Mouse (Mus musculus): ENCODE results near the gene Atad5. TPM values are rescaled to one million over a fixed set of nuclear protein-coding genes. Genes with fewer than 3 reads are reported as not detected.

The Atad5 gene
- polyA plus RNA-seq, 1 experiment: 0.60 TPM

DNA sequence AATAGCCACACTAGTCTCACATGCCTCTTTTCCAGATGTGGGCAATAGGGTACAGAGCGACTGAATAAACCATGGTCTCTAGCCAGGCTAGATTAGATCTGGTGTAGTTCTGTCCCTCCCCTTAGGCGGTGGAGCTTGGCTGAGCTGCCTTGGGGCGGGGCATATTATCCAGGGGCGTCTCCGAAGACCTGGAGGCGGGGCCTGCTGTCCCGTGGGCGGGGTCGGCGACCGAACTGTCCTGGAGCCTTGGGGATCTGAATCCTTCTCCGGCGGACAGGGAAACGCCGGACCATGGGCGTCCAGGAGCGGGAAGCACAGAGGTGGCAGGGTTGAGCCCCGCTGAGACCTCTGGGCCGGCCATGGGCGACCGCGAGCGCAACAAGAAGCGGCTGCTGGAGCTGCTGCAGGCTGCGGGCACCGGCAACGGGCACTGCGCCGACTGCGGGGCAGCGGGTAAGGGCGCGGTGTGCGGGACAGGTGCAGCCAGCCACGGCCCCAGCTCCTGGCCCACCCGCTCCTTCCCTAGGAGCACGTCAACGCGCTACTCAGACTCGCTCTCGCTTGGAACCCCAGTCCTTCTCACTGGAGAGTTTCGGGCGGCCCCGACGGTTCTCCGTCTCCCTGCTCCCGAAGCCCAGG, 64.8 kb downstream of the Atad5 start, which contains the start of gene Adap2:
Gene Adap2, plus strand, starts transcription at position 249 of the 639 bp plus-strand sequence.
- peak; percentile 54 to 85 for DNase-seq (ENCODE audit: low read depth in 1 of 2, low spot score in 2 of 2)
- WGBS: 2% methylated on average over 45 of the region's 47 CpGs
- Histone ChIP-seq H3K36me3 (ENCODE audit: control insufficient read depth, insufficient read depth, low read length) (no peaks in the 10 kb centered on the region), H3K4me3 (ENCODE audit: extremely low read depth, insufficient read depth, insufficient read length) (peak within 1 kb of the TSS; percentile 66), H3K27ac (ENCODE audit: insufficient read depth, low read length) (peak within 1 kb of the TSS; percentile 63), H3K27me3 (ENCODE audit: control insufficient read depth, insufficient read depth, low read length) (peaks cover 5% of the 10 kb centered on the region; the same call in 1 of the 2 replicates), H3K4me1 (ENCODE audit: control insufficient read depth, insufficient read depth, insufficient read length) (peaks cover 3% of the 10 kb centered on the region; the same call in 1 of the 2 replicates)
- TF ChIP-seq CTCF (IDR thresholded peaks at IDR 0.05; ENCODE audit: extremely low read depth, insufficient read depth, insufficient read length, insufficient replicate concordance): no peak
- no peak; the same call in 1 of the 2 replicates for TF ChIP-seq POLR2A (IDR thresholded peaks at IDR 0.05; ENCODE audit: low read depth, low read length)

DNA sequence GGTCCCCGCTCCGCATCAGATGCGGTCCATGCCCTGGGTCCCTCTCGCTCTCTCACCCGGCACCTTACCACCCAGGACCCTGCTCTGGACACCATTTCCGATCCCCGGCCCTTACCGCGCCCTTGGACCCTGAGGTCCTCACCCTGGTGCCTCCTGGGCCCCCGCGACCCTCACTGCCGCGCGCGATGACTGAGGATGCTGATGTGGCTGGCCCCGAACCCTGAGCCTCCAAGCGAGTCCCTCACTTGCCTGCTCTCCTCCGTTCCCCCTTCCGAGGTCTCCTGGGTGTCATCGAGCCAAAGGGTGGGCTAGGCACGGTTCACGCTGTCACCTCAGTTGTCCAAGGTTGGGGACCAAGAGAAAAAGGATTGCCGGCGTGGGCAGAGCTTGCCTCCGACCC, 65.3 kb downstream of the Atad5 start:
- peak overlapping the region; percentile 63 for H3K27ac ChIP-seq (ENCODE audit: insufficient read depth, low read length)
- no peak for TF ChIP-seq POLR2A (IDR thresholded peaks at IDR 0.05; ENCODE audit: low read depth, low read length)
- TF ChIP-seq CTCF (IDR thresholded peaks at IDR 0.05; ENCODE audit: extremely low read depth, insufficient read depth, insufficient read length, insufficient replicate concordance): no peak
- 47% methylated on average over 25 of the region's 25 CpGs for WGBS
- H3K27me3 ChIP-seq (ENCODE audit: control insufficient read depth, insufficient read depth, low read length): peaks cover 5% of the 10 kb centered on the region; the same call in 1 of the 2 replicates
- no peak for DNase-seq (ENCODE audit: low read depth in 1 of 2, low spot score in 2 of 2)
- peak overlapping the region; percentile 66 for H3K4me3 ChIP-seq (ENCODE audit: extremely low read depth, insufficient read depth, insufficient read length)
- H3K4me1 ChIP-seq (ENCODE audit: control insufficient read depth, insufficient read depth, insufficient read length): peaks cover 3% of the 10 kb centered on the region; the same call in 1 of the 2 replicates
- no peaks in the 10 kb centered on the region for H3K36me3 ChIP-seq (ENCODE audit: control insufficient read depth, insufficient read depth, low read length)

DNA sequence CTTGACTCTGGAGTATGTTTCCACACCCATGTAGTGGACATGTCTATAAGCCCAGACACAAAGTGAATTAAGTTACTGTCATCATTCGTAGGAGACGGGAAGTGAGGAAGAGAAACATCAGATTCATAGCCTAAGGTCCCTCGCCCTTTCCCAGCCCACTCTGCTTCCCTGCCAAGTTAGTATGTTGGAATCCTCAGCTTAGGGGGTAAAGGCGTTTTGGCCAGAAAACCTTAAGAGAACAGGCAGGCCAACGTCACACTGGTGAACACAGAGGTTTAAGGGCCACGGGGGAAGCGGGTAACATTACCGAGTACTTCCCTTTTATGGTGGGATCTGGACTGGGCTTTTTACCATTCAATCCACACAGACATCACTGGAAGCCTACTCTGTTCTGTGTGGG, 66.3 kb downstream of the Atad5 start:
- Histone ChIP-seq H3K27ac (ENCODE audit: insufficient read depth, low read length) (peak overlapping the region; percentile 40), H3K27me3 (ENCODE audit: control insufficient read depth, insufficient read depth, low read length) (peaks cover 5% of the 10 kb centered on the region; the same call in 1 of the 2 replicates), H3K4me1 (ENCODE audit: control insufficient read depth, insufficient read depth, insufficient read length) (peaks cover 3% of the 10 kb centered on the region; the same call in 1 of the 2 replicates), H3K4me3 (ENCODE audit: extremely low read depth, insufficient read depth, insufficient read length) (peak overlapping the region; percentile 66; the same call in 1 of the 2 replicates), H3K36me3 (ENCODE audit: control insufficient read depth, insufficient read depth, low read length) (no peaks in the 10 kb centered on the region)
- no peak for DNase-seq (ENCODE audit: low read depth in 1 of 2, low spot score in 2 of 2)
- WGBS: 53% methylated on average over 8 of the region's 8 CpGs
- TF ChIP-seq POLR2A (IDR thresholded peaks at IDR 0.05; ENCODE audit: low read depth, low read length) (no peak), CTCF (IDR thresholded peaks at IDR 0.05; ENCODE audit: extremely low read depth, insufficient read depth, insufficient read length, insufficient replicate concordance) (no peak)

DNA sequence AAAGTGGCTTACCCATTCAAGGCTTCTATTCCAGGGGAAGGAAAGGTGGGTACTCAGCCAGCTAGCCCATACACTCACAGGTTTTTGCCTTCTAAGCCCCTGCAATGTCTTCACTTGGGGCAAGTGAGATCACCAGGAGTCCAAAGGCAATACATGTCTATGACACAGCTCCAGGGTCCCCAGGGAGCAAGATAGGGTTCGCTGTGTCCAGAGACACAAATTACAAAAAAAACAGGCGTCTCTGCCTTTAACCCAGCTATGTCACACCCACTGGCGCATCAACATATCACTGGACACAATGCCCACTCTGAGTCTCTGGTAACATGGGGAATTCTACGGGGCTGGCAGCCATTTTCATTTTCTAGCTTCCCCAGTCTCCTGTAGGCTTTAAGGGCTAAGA, 66.8 kb downstream of the Atad5 start:
- TF ChIP-seq POLR2A (IDR thresholded peaks at IDR 0.05; ENCODE audit: low read depth, low read length) (no peak), CTCF (IDR thresholded peaks at IDR 0.05; ENCODE audit: extremely low read depth, insufficient read depth, insufficient read length, insufficient replicate concordance) (no peak)
- WGBS: 88% methylated on average over 4 of the region's 4 CpGs
- Histone ChIP-seq H3K36me3 (ENCODE audit: control insufficient read depth, insufficient read depth, low read length) (no peaks in the 10 kb centered on the region), H3K4me3 (ENCODE audit: extremely low read depth, insufficient read depth, insufficient read length) (0 out of 2 replicates have a peak overlapping the region, but pooled peaks have one; percentile 9), H3K4me1 (ENCODE audit: control insufficient read depth, insufficient read depth, insufficient read length) (peaks cover 3% of the 10 kb centered on the region; the same call in 1 of the 2 replicates), H3K27me3 (ENCODE audit: control insufficient read depth, insufficient read depth, low read length) (peaks cover 5% of the 10 kb centered on the region; the same call in 1 of the 2 replicates), H3K27ac (ENCODE audit: insufficient read depth, low read length) (peak overlapping the region; percentile 40; the same call in 1 of the 2 replicates)
- no peak for DNase-seq (ENCODE audit: low read depth in 1 of 2, low spot score in 2 of 2)

DNA sequence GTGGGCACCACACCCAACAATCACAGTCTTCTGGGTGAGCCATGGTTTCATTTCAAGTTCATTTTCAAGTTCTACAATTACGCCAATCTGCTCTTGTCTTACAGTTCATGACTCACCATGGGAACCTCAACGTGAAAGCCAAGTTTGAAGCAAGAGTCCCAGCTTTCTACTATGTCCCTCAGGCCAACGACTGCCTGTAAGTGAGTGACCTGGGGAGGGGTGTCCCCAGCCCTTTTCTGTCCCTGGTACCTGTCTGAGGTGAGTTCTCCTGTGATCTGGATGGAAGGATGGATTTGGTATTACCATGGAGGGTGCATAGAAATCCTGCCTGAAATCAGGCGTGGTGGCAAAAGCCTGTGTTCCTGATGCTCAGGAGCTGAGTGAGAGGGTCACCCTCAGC, 67.6 kb downstream of the Atad5 start:
- Histone ChIP-seq H3K27me3 (ENCODE audit: control insufficient read depth, insufficient read depth, low read length) (peaks cover 5% of the 10 kb centered on the region; the same call in 1 of the 2 replicates), H3K36me3 (ENCODE audit: control insufficient read depth, insufficient read depth, low read length) (no peaks in the 10 kb centered on the region), H3K4me3 (ENCODE audit: extremely low read depth, insufficient read depth, insufficient read length) (no peak overlapping the region), H3K27ac (ENCODE audit: insufficient read depth, low read length) (no peak overlapping the region), H3K4me1 (ENCODE audit: control insufficient read depth, insufficient read depth, insufficient read length) (peaks cover 3% of the 10 kb centered on the region; the same call in 1 of the 2 replicates)
- DNase-seq (ENCODE audit: low read depth in 1 of 2, low spot score in 2 of 2): no peak
- no peak for TF ChIP-seq POLR2A (IDR thresholded peaks at IDR 0.05; ENCODE audit: low read depth, low read length)
- TF ChIP-seq CTCF (IDR thresholded peaks at IDR 0.05; ENCODE audit: extremely low read depth, insufficient read depth, insufficient read length, insufficient replicate concordance): no peak
- 79% methylated on average over 4 of the region's 4 CpGs for WGBS

DNA sequence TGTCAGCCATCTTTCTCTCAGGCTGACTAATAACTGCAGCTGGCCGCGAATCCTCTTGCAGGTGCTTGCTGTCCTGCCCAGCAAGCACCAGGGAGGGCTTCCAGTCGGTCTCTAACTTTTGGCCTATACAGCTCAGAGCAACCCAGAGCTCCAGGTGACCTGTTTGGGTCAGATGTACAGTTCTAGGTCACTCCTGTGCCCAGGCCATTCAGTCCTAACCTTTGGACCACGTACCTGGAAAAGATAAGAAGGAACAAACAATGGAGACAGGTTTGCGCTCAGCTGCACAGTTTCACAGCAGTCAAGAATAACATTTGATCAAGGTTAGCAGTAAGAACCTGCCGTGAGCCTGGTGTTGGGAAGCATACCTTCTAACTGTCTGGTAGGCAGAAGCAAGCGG, 69.8 kb downstream of the Atad5 start:
- DNase-seq (ENCODE audit: low read depth in 1 of 2, low spot score in 2 of 2): no peak
- WGBS: 84% methylated on average over 7 of the region's 7 CpGs
- Histone ChIP-seq H3K4me3 (ENCODE audit: extremely low read depth, insufficient read depth, insufficient read length) (no peak overlapping the region), H3K27me3 (ENCODE audit: control insufficient read depth, insufficient read depth, low read length) (peaks cover 4% of the 10 kb centered on the region; the same call in 1 of the 2 replicates), H3K36me3 (ENCODE audit: control insufficient read depth, insufficient read depth, low read length) (no peaks in the 10 kb centered on the region), H3K4me1 (ENCODE audit: control insufficient read depth, insufficient read depth, insufficient read length) (peaks cover 3% of the 10 kb centered on the region; the same call in 1 of the 2 replicates), H3K27ac (ENCODE audit: insufficient read depth, low read length) (no peak overlapping the region)
- TF ChIP-seq CTCF (IDR thresholded peaks at IDR 0.05; ENCODE audit: extremely low read depth, insufficient read depth, insufficient read length, insufficient replicate concordance) (no peak), POLR2A (IDR thresholded peaks at IDR 0.05; ENCODE audit: low read depth, low read length) (no peak)

DNA sequence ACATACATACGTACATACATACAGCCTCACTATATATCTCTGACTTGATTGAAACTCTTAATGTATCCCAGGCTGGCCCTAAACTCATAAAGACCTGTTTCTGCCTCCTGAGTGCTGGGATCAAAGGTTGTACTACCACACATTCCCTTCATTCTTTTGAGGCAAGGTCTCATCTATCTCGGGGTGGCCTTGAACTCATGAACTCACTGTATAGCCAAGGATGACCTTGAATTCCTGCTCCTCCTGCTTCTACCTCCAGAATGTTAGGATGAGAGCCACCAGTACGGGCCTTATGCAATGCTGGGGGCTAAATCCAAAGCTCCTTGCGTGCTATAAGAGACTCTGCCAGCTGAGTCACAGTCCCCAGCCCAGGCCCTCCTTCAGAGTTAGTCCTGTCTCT, 71.8 kb downstream of the Atad5 start:
- Histone ChIP-seq H3K4me3 (ENCODE audit: extremely low read depth, insufficient read depth, insufficient read length) (no peak overlapping the region), H3K4me1 (ENCODE audit: control insufficient read depth, insufficient read depth, insufficient read length) (no peaks in the 10 kb centered on the region), H3K36me3 (ENCODE audit: control insufficient read depth, insufficient read depth, low read length) (no peaks in the 10 kb centered on the region), H3K27ac (ENCODE audit: insufficient read depth, low read length) (no peak overlapping the region), H3K27me3 (ENCODE audit: control insufficient read depth, insufficient read depth, low read length) (no peaks in the 10 kb centered on the region)
- no peak for DNase-seq (ENCODE audit: low read depth in 1 of 2, low spot score in 2 of 2)
- TF ChIP-seq CTCF (IDR thresholded peaks at IDR 0.05; ENCODE audit: extremely low read depth, insufficient read depth, insufficient read length, insufficient replicate concordance): no peak
- TF ChIP-seq POLR2A (IDR thresholded peaks at IDR 0.05; ENCODE audit: low read depth, low read length): no peak
- WGBS: 92% methylated on average over 4 of the region's 4 CpGs
